Mouse (Mus musculus) c-Kit-negative CD71-positive TER-119-positive erythroid progenitor cells, embryonic 14.5 days (primary cell): ENCODE results near the gene 2010300C02Rik.

ENCODE experiments used
- DNase-seq: peaks from one replicate; pipeline ENCODE4 v3.0.0-alpha.2; 2013; ENCODE audit warnings: low read depth, low spot score

The 2010300C02Rik gene

DNA sequence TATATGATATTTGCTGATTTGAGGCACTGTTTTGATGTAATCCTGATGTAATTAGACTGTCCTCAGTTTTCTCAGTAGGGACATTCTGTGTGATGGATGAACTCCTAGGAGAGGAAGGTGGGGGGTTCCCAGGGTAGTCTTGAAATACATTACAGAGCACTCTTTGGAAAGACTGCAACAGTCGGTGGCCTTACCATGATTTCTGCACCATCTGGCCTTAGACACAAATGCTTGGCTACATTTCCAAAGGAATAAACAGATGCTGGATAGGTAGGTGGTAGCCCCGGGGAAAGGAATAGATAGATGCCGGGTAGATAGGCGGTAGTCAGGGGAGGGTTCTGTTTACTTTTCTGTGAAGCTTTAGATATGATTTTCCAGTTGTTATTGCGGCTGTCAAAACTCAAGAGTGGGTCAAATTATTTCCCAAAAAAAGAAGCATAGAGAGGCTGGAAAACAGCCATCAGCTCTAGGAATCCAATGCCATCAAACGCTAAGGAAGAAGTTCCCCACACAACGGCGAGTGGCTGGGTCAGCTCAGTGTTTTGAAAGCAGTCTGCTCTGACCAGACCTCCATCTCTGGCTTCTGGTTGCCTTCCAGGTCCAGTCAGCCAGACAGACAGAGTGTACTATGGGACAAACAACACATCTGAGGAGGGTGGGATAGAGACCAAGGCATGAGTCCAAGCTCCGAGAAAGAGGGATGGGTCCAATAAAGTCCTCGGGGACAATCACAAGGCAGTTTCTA lies 147.2 kb downstream of the 2010300C02Rik start:
- no peak for DNase-seq

DNA sequence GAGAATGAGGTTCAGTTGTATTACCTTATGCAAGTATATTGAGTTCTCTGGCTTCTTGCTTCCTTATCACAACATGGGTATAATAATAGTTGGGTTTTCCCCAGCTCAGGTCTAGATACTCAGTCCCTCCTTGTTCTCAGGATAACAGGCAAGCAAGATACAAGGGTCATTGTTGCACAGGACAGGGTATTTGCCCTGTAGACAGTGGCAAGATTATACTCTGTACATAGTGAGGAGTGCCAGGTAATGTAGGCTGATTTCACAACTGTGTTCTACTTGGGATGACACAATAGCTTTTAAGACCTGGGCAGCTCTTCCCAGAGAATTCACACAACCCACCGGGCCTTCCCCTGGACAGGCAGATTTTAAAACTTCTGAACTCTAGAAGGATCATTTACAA lies 151.5 kb downstream of the 2010300C02Rik start:
- no peak for DNase-seq

DNA sequence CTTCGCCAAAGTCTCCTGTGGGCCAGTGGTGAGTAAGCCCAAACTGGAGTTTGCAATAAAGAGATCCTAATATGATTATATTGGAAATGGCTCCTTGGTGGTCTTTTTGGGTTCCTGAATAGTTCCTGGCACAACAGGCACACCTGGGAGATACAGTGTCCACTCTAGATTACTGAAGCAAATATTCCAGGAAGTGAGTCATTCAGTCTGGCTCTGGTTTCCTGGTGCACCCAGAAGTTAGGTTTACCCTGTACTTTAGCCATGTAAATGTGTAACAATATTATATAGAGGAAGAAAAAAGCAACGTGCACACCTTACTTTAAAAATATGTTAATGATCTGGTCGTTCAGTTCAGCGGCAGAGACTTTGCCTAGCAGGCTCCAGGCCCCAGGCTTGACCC lies 153.1 kb downstream of the 2010300C02Rik start:
- no peak for DNase-seq

DNA sequence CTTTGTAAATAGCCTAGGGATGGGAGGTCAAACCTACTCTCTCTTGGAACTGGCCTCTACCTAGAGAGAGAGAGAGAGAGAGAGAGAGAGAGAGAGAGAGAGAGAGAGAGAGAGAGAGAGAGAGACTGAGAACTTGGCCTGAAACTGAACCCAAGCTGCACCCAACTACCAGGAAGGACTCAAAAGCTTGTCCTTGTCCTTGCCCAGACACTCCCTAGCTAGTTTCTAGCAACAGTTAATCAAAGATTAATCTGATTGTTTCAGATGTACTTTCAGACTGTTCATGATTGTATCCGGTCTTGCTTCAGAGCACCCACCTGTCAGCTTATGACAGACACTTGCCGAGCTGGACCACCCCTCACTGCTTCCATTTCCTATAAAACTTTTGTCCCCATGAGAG lies 153.5 kb downstream of the 2010300C02Rik start:
- no peak for DNase-seq

DNA sequence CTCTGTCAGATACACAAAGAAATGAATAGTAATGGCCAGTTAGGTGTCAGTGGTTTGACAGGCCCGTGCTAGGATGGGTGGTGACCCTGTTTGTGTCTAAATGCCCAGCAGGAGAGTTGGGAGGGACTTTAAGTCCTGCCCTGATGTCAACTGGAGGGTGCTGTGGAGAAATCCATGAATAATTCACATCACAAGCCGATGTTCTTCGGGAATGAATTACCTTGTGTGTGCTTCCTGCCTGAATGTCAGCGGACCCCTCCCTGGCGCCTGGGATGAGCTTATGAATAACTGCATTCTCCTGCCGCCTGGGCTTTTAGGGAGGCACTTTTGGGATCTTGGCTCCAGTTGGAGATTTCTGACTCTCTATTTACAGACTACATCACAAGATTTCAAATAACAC lies 154.5 kb downstream of the 2010300C02Rik start:
- no peak for DNase-seq

DNA sequence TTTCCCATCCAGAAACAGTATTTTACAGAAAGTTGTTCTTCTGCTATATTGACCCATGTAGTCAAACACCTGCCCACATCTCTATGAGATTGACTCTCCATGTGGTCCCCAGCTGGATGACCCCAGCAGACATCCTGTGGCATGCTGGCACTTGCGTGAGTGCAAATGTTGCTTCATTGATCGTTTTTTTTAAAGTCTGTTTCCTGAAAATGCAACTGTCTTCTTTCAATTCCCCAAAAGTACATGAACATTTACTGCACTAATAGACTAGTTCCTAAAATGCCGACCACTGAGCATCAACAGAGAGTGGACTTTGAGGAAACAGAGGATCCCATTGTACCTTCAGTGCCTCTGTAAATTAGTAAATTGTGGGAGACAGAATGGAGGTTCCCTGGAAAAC lies 157.9 kb downstream of the 2010300C02Rik start:
- no peak for DNase-seq
